Mouse (Mus musculus) CH12.LX (cell line): ENCODE results near the gene Pon3. TPM values are rescaled to one million over a fixed set of nuclear protein-coding genes. Genes with fewer than 3 reads are reported as not detected.
A peak's percentile ranks its signal among the peaks of the same experiment; 100 is the strongest.

Source experiments
- DNase-seq: peaks from one replicate; pipeline ENCODE4 v3.0.0-alpha.2; 2013; ENCODE audit errors: extremely low read depth
- H3K27ac ChIP-seq: 2 replicates; pipeline ENCODE4 v1.5.1; 2012; ENCODE audit warnings: low read depth, mild to moderate bottlenecking, control low read depth, moderate library complexity; ENCODE audit not compliant: insufficient read depth
- H3K27me3 ChIP-seq: replicated peaks from 2 replicates; pipeline ENCODE3; 2012; ENCODE audit warnings: inconsistent platforms
- H3K36me3 ChIP-seq, 2 experiments: replicated peaks in 1 of 2; 2 replicates each; pipeline versions ENCODE3 to v1.6.1; 2012; ENCODE audit warnings: inconsistent platforms in 1 of 2, low read length in 1 of 2, mild to moderate bottlenecking in 1 of 2, mixed read lengths in 1 of 2, moderate library complexity in 1 of 2; ENCODE audit not compliant: control insufficient read depth in 1 of 2, insufficient read depth in 1 of 2
- H3K4me1 ChIP-seq, 2 experiments: 2 replicates each; pipeline ENCODE4 v1.6.1; 2012; ENCODE audit warnings: inconsistent platforms in 1 of 2, moderate library complexity in 1 of 2; ENCODE audit not compliant: insufficient read depth in 2 of 2, control insufficient read depth in 1 of 2
- H3K4me2 ChIP-seq: 2 replicates; pipeline ENCODE4 v1.6.1; 2012; ENCODE audit warnings: low read depth, mild to moderate bottlenecking, control low read depth; ENCODE audit not compliant: poor library complexity, insufficient read depth, severe bottlenecking
- H3K4me3 ChIP-seq, 3 experiments: fragments of 150-350 bp in 1 of 3; sonication (generic) in 1 of 3; replicated peaks in 1 of 3; 2 replicates each; pipeline versions ENCODE3 to v1.5.1; 2011 to 2012; ENCODE audit warnings: low read depth in 2 of 3, low read length in 2 of 3, mild to moderate bottlenecking in 2 of 3, moderate library complexity in 2 of 3, control low read depth in 1 of 3, improper control_type of control experiment in 1 of 3, inconsistent platforms in 1 of 3, mixed read lengths in 1 of 3; ENCODE audit not compliant: poor library complexity in 1 of 3
- H3K79me2 ChIP-seq: replicated peaks from 2 replicates; pipeline ENCODE4 v1.6.1; 2012; ENCODE audit warnings: mild to moderate bottlenecking, moderate library complexity; ENCODE audit not compliant: control insufficient read depth, poor library complexity, insufficient read depth, severe bottlenecking; ENCODE audit errors: extremely low read depth
- H3K9ac ChIP-seq: 2 replicates; pipeline ENCODE4 v1.6.1; 2012; ENCODE audit warnings: low read depth, mild to moderate bottlenecking, control low read depth, moderate library complexity; ENCODE audit not compliant: insufficient read depth
- H3K9me3 ChIP-seq: replicated peaks from 2 replicates; pipeline ENCODE3; 2012; ENCODE audit warnings: low read length, inconsistent platforms, mixed read lengths
- BHLHE40 ChIP-seq: IDR thresholded peaks from 2 replicates; pipeline ENCODE4 v1.6.1; 2011; ENCODE audit warnings: mild to moderate bottlenecking, low read depth, low read length, improper control_type of control experiment
- CHD1 ChIP-seq: IDR thresholded peaks from 2 replicates; pipeline ENCODE4 v1.6.1; 2012; ENCODE audit warnings: low read depth, low read length, improper control_type of control experiment, inconsistent platforms
- CHD2 ChIP-seq: IDR thresholded peaks from 2 replicates; pipeline ENCODE4 v1.6.1; 2011; ENCODE audit warnings: low read length, improper control_type of control experiment
- ELF1 ChIP-seq: IDR thresholded peaks from 2 replicates; pipeline ENCODE4 v1.6.1; 2014; ENCODE audit warnings: low read depth, mild to moderate bottlenecking, inconsistent platforms, low read length, improper control_type of control experiment
- EP300 ChIP-seq: IDR thresholded peaks from 2 replicates; pipeline ENCODE4 v1.6.1; 2011; ENCODE audit warnings: low read length, improper control_type of control experiment
- ETS1 ChIP-seq: conservative IDR thresholded peaks from 2 replicates; pipeline ENCODE4 v1.6.1; 2012; ENCODE audit warnings: low read depth, mild to moderate bottlenecking, inconsistent platforms, low read length, improper control_type of control experiment, moderate library complexity
- JUN ChIP-seq: IDR thresholded peaks from 2 replicates; pipeline ENCODE4 v1.6.1; 2011; ENCODE audit warnings: low read depth, mild to moderate bottlenecking, low read length, improper control_type of control experiment, moderate library complexity; ENCODE audit not compliant: insufficient read depth
- KAT2A ChIP-seq: IDR thresholded peaks from 2 replicates; pipeline ENCODE4 v1.6.1; 2012; ENCODE audit warnings: low read length, improper control_type of control experiment, inconsistent platforms; ENCODE audit not compliant: insufficient replicate concordance
- MAFK ChIP-seq: IDR thresholded peaks from 2 replicates; pipeline ENCODE4 v1.6.1; 2011; ENCODE audit warnings: low read length, improper control_type of control experiment; ENCODE audit not compliant: insufficient replicate concordance
- MAX ChIP-seq: IDR thresholded peaks from 2 replicates; pipeline ENCODE4 v1.6.1; 2011; ENCODE audit warnings: low read length, improper control_type of control experiment
- MAZ ChIP-seq: IDR thresholded peaks from 2 replicates; pipeline ENCODE4 v1.6.1; 2012; ENCODE audit warnings: low read depth, mild to moderate bottlenecking, inconsistent platforms, low read length, improper control_type of control experiment, moderate library complexity
- MEF2A ChIP-seq: IDR thresholded peaks from 2 replicates; pipeline ENCODE4 v1.6.1; 2014; ENCODE audit warnings: low read depth, mild to moderate bottlenecking, inconsistent platforms, low read length, improper control_type of control experiment, borderline replicate concordance
- MXI1 ChIP-seq: IDR thresholded peaks from 2 replicates; pipeline ENCODE4 v1.6.1; 2011; ENCODE audit warnings: mild to moderate bottlenecking, low read depth, low read length, improper control_type of control experiment
- MYC ChIP-seq: IDR thresholded peaks from 2 replicates; pipeline ENCODE4 v1.6.1; 2011; ENCODE audit warnings: low read depth, mild to moderate bottlenecking, improper control_type of control experiment, low read length
- NELFE ChIP-seq: IDR thresholded peaks from 2 replicates; pipeline ENCODE4 v1.6.1; 2011; ENCODE audit warnings: low read depth, low read length, improper control_type of control experiment
- NRF1 ChIP-seq: IDR thresholded peaks from 2 replicates; pipeline ENCODE4 v1.6.1; 2014; ENCODE audit warnings: low read depth, mild to moderate bottlenecking, inconsistent platforms, low read length, improper control_type of control experiment, moderate library complexity
- PAX5 ChIP-seq: IDR thresholded peaks from 2 replicates; pipeline ENCODE4 v1.6.1; 2012; ENCODE audit warnings: low read length, inconsistent platforms, mixed read lengths
- RAD21 ChIP-seq: IDR thresholded peaks from 2 replicates; pipeline ENCODE4 v1.6.1; 2011; ENCODE audit warnings: low read depth, mild to moderate bottlenecking, low read length, improper control_type of control experiment, moderate library complexity
- RCOR1 ChIP-seq: conservative IDR thresholded peaks from 2 replicates; pipeline ENCODE4 v1.6.1; 2012; ENCODE audit warnings: low read depth, mild to moderate bottlenecking, inconsistent platforms, low read length, improper control_type of control experiment
- TCF12 ChIP-seq: IDR thresholded peaks from 2 replicates; pipeline ENCODE4 v1.6.1; 2014; ENCODE audit warnings: low read depth, mild to moderate bottlenecking, inconsistent platforms, low read length, improper control_type of control experiment
- ZC3H11A ChIP-seq: IDR thresholded peaks from 2 replicates; pipeline ENCODE4 v1.6.1; 2012; ENCODE audit warnings: low read depth, mild to moderate bottlenecking, inconsistent platforms, low read length, improper control_type of control experiment
- ZKSCAN1 ChIP-seq: IDR thresholded peaks from 2 replicates; pipeline ENCODE4 v1.6.1; 2012; ENCODE audit warnings: low read depth, inconsistent platforms, low read length, improper control_type of control experiment, borderline replicate concordance
- ZNF384 ChIP-seq: IDR thresholded peaks from 2 replicates; pipeline ENCODE4 v1.6.1; 2012; ENCODE audit warnings: low read depth, low read length, improper control_type of control experiment, inconsistent platforms
- dilution Hi-C: fragments of 300-500 bp; cut with MboI; formaldehyde crosslinking; loops from 2 replicates; pipeline ENCODE4 v1.14.3; 2020; ENCODE audit warnings: low sequenced_read_pairs; ENCODE audit not compliant: extremely low pct_unique_long_range_greater_than_20kb, extremely low pct_ligation_motif_present
- in situ Hi-C: fragments of 300-500 bp; cut with MboI; formaldehyde crosslinking; loops from 3 replicates; pipeline ENCODE4 v1.14.3; 2019; ENCODE audit warnings: low sequenced_read_pairs, low pct_ligation_motif_present, low pct_unique_long_range_greater_than_20kb, mixed read lengths
- polyA plus RNA-seq: library from polyadenylated mRNA; unstranded; fragments of >175 nt; gene quantifications from 2 replicates; pipeline ENCODE4 v1.2.1, GENCODE M21; 2012; ENCODE audit warnings: low read depth; ENCODE audit not compliant: insufficient read length
- total RNA-seq, 2 experiments: library from RNA; depleted of rRNA; stranded (reverse); fragments of 300-350 nt in 1 of 2; fragments of >200 nt in 1 of 2; gene quantifications; 2 replicates each; pipeline ENCODE4 v1.2.3; 2012 to 2014

Pon3 gene
- total and polyA plus RNA-seq, 3 experiments, result 13.4 to 33.1 (median 27.5) TPM

GRCm38 (mm10) chr6:5264793-5265192 lies 8.7 kb upstream of the Pon3 start:
- H3K4me1 ChIP-seq, result peaks cover 10 to 60% of the 10 kb centered on the region in 2 experiments; a peak in 3 of 4 replicates
- no peak overlapping the region for H3K4me3 ChIP-seq
- H3K36me3 ChIP-seq, result peaks cover 17 to 49% of the 10 kb centered on the region in 2 experiments
- no peak overlapping the region for H3K9ac ChIP-seq
- peak; percentile 80 for DNase-seq
- in situ Hi-C loops (no loop called here), dilution Hi-C loops (no loop called here)
- H3K4me2 ChIP-seq, result 0 out of 2 replicates have a peak overlapping the region, but pooled peaks have one; percentile 6
- TF ChIP-seq EP300 (peak; percentile 11; the same call in 1 of the 2 replicates), MEF2A (0 out of 2 replicates have a peak, but pooled peaks have one; percentile 26), JUN (no peak), MAFK (peak; percentile 78), MAX (no peak), BHLHE40 (peak; percentile 26; the same call in 1 of the 2 replicates), ETS1 (peak; percentile 19; the same call in 1 of the 2 replicates), PAX5 (no peak)
- no peak overlapping the region for H3K27ac ChIP-seq
- H3K79me2 ChIP-seq, result no peaks in the 10 kb centered on the region
- no peaks in the 10 kb centered on the region for H3K27me3 ChIP-seq
- no peaks in the 10 kb centered on the region for H3K9me3 ChIP-seq

- no peak overlapping the region for H3K27ac ChIP-seq
- H3K27me3 ChIP-seq, result no peaks in the 10 kb centered on the region
- dilution Hi-C loops, result no loop called here
- peaks cover 12 to 39% of the 10 kb centered on the region in 2 experiments for H3K36me3 ChIP-seq
- H3K4me3 ChIP-seq, result no peak overlapping the region
- H3K9me3 ChIP-seq, result no peaks in the 10 kb centered on the region
- TF ChIP-seq ZNF384 (no peak), RAD21 (no peak), CHD1 (no peak), ETS1 (no peak), MYC (no peak), MXI1 (no peak), MAZ (no peak), ZKSCAN1 (no peak), CHD2 (no peak), ZC3H11A (no peak), JUN (no peak), NELFE (no peak), RCOR1 (no peak), MAX (no peak), TCF12 (no peak), ELF1 (no peak), NRF1 (no peak), KAT2A (no peak)
- no peak overlapping the region for H3K4me2 ChIP-seq
- no peak for DNase-seq
- H3K9ac ChIP-seq, result no peak overlapping the region
- in situ Hi-C loops, result no loop called here
- no peaks in the 10 kb centered on the region for H3K79me2 ChIP-seq
- peaks cover 9 to 54% of the 10 kb centered on the region in 2 experiments for H3K4me1 ChIP-seq
These were observed 7.3 kb upstream of the Pon3 start for GRCm38 (mm10) chr6:5263250-5263999.
